Mouse (Mus musculus) A20 (cell line): Measurements from ENCODE around the gene Capn7.

ENCODE experiments used
- DNase-seq: peaks from one replicate; pipeline ENCODE4 v3.0.0-alpha.2; 2011; ENCODE audit warnings: low read depth, low spot score

The Capn7 gene

DNA sequence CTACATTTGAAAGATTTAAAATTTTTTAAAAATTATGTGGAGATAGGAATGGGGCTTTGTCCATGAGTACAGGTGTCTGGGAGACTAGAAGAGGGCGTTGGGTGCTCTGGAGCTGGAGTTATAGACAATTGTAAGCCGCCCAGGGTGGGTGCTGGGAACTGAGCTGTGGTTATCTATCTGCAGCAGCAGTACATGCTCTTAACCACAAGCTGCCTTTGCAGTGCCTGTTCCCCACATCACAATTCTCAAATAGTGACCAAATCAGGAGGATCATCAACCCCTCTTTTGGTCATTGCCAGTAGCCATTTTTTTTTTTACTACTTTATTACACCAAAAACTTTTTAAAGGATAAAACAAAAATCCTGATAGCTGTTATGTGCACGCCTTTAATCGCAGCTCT, 28.2 kb downstream of the Capn7 start:
- no peak for DNase-seq

DNA sequence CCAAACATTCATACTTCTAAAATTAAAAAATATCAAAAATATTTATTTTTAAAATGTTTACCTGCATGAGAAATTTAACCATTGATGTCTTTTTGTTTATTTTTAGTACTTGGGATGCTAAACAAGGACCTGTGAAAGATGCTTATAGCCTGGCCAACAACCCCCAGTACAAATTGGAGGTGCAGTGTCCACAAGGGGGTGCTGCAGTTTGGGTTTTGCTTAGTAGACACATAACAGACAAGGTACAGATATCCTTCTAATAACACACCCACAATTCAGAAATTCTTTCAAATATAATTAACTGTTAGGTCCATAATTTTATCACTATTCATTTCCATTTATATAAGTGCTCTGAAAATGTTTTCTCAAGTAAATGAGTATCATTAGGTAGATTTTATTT, 28.9 kb downstream of the Capn7 start:
- DNase-seq: peak; percentile 76

DNA sequence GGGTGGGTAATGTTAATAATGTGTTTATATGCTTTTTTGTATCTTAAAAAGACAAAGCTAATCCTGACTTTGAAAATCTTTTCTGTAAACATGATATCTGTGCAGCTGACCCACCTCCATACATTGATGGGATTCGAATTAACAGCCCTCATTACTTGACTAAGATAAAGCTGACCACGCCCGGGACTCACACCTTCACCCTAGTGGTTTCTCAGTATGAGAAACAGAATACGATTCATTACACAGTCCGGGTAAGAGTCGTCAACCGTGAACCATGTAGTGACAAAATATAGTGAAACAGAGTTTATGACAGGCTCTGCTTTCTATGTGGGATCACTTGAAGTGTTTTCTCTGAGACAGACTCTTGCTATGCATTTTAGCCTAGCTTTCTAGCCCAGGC, 31.5 kb downstream of the Capn7 start:
- DNase-seq: no peak

DNA sequence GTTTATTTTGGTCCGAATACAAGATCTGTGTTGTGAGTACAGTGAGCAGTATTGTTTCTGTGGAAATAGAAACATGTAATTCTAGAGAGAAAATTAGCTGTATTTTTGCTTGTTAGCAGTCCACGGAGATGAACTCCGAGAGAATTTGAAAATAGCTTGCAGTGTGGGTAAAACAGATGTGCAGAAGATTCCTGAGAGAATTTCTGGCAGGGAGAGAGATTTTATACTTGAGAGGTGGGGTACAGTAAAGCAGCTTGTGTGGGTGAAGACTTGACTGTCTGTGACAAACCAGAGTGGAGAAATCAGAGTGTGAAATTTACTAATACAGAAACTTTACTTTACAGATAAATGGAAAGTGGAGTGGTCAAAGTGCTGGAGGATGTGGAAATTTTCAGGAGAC, 32.9 kb downstream of the Capn7 start:
- no peak for DNase-seq

DNA sequence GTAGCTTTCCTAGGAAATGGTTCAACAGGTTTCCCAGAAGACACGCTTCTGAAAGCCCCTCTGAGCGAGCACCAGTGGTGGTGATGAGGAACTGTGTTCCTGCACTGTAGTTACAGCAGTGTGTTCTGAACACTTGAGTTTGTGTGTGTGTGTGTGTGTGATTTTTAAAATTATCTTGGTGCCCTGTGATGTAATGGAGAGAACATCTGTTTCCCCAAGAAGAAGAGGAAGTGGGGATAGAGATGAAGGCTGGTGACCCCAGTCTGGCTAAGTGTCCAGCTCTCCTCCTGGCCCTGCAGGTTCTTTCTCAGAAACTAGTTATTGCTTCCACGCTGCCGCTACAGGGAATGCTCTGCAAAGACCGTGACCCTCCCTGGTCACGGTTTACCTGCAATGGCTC, 38.0 kb downstream of the Capn7 start:
- DNase-seq: no peak

DNA sequence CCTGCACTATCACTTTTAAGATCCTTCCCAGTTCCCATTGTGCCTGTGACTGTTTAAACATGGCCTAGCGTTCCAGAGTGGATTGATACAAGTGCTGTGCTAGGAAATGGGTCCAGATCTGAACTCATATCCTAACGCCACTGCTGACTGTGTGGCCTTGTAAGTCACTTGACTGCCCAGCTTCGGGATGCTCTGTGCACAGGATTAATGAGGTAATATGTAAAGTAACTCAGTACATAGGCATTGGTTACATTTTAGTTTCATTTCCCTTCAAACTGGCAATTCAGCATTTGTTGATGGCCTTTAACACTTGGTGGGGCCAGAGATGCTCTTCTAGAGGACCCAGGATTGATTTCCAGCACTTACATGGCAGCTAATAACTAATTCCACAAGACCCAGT, 39.9 kb downstream of the Capn7 start:
- DNase-seq: peak; percentile 34

DNA sequence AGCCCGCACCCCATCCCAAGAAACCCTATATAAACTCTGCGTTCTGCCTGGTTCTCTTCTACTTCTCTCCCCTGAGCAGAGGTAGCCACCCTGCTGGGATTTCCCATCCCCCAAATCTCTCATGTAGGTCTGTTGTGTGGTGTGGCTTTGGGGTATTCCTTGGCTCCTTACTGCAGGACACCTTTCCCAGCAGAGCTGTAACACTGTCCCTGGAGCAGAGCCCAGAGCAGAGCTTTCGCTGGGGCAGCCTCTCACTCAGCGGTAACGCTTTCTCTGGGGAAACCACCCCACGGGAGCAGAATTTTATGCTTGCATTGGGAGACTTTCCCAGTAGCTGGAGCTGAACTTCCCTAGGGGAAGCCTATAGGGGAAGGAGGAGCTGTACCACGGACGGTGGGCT, 45.8 kb downstream of the Capn7 start:
- no peak for DNase-seq

DNA sequence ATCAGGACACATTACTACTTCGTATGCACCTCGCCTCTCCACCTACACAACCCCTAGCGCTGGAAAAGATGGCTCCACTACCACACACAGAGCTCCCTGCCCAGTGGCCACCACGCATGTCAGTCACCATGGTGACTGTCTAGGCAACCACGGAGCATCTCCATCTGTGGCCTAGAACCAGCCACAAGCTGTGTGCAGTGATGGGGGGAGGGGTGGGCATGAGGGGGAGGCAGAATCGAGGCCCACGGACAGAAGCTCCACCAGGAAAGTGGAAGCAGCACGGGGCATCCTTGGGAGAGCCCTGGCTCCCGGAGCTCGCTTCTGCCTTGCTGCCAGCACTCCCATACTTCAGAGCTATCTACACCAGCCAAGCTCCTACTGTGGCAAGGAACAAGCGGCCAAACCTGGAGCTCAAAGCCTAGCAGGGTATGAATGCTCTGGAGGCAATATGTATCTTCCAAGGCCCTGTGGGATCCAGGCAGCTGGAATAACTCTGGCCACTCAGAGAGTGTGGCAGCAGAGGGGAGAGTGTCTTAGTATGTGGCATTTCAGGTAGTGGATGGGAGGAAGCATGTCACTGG, 47.1 kb downstream of the Capn7 start:
- no peak for DNase-seq

DNA sequence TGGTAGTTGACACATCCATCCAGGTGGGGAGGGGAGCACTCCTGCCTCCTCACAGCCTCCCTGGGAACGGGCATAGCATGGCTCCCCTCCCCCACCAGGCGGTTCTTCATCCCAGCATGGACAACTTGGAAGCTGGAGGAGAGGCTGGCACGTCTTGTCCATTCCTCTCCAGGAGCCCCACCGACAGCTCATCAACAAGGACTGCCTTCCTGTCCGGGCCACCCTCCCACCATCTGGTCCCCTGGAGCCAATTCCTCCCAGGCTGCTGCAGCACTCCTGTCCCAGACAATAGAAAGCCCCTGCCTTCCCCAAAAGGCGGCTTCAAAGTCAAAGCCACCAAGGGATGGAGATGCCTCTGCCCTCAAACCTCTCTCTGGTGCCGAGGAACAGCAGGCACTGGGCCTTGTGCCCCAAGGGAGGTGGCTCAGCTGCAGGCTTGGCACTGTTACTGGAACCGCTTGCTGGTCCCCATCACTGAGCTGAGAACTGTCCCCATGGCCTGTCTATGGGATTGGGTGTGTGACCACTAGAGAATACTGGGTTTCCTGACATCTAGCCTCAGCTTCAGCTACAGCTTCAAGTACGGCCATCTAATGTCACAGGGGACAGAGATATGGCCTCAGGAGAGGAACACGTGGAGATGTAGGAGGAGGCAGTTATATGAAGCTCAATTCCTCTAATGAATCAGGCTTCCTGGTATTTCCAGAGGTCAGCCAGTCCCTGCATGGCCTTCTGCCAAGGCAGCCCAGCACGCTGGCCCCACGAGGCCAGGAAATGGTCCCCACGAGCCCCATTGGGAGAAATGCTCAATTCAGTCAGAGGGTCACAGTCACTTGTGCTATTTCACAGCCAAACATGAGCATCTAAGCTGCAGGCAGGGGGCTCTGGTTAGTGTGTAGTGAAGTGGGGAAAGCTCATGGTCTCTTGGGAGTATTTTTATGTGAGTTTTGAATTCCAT, 48.2 kb downstream of the Capn7 start:
- DNase-seq: no peak

DNA sequence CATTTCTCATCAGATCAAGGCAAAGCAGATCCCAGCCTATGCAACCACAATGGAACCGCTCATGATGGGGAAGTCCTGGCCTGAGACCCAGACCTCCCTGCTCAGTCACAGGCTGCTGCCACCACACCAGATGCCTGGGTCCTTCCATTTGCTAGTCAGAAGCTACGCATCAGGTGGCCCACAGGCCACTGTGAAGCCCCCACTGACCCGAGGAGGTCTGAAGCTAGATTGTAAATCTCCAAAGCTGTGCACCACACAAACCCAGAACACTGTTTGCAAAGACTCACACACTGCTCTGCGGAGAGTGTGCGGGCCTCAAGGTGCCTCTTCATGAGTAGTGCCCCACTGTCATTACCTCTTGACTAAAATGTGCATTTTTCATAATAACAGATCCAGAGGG, 49.0 kb downstream of the Capn7 start:
- DNase-seq: no peak

DNA sequence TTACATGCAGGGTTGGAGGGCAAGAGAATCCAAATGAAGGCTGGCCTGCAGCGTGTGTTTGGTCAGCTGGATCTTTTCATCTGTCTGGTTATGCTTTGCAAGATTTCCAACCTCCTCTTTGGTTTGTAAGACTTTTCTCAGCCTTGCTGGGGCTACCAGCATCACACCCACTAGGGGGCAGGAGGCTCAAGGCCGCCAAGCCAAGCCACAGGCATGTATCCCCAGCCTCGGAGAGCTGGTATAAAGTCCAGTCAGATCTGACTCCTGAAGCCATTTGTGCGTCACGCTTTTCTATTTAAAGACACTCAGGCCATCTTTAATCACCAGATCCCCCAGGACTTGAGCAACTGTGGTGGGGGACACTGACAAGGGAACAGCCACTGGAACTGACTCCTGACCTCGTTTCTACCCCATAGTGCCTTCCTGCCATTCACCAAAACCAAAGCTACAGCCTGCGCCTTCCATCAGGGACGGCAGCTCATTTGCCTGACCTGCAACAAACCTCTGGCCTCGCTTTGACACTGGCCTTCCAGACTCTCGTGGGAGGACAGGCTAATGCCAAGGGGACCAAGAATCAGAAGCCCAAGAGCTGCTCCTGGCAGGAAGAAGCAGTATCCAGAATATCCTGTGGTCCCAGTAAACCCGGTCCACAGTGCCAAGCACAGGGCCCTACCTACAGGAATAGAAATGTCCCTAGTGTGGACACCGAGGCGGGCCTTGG, 49.7 kb downstream of the Capn7 start:
- peak; percentile 66 for DNase-seq

DNA sequence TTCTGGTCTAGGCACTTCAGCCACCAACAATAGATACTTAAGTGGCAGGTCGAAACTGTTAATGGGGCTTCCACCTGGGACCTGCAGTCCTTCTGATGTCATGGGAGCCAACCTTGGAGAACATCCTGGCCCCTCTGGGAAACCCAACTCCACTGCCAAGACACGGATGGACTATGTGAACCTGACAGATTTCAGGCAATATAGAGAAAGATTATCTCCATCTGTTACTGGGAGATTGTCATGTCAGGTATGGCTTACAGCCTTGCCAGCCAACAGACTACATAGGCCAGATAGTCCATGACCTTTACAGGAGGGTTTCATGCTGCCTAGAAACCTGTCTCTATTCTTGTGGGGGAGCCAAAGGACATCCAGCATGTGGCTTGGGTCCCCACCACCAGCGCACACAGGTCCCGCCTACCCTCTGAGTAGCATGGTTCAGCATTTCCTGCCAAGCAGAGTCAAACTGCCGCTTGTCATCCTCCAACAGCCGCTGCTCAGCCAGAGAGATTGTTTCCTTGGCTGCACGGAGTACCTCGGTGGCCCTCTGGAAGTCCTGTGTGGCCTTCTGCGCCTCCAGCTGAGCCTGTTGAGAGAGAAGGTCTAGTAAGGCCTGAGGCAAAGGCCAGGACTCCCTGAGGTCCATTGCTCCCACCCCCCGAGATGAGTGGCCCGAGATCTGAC, 51.0 kb downstream of the Capn7 start:
- no peak for DNase-seq

DNA sequence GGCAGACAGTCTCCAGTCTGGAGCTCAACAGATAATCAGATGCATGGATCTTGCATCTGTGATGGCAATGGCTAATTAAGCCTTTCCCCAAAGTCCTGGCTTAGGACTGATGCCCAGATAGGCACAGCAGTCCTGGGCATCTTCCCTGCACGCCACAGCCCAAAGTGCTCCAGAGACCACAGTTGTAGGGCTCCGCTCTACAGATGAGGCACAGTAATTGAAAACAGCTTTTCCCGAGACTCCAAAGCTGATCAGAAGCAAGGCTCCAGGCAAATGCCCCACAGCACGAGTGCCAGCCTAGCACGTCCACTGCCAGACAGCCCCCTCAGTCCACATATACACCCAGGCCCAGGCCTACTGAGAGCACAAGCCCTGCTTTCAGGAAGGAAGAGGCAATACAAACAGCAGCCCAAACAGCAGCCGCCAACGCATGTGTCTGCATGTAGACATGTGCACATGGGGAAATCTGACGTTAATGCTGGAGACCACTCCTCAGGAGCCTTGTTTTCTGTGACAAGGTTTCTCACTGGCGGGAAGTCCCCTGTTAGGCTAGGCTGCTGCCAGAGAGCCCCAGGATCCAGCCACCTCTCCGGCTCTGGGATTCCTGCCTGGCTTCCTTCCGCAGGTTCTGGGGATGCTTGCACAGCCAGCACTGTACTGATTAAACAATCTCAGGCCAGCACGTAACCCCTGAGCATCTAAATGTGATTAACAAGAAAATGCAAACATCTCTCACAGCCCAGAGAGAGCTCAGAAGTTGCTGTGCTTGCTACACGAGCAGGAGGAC, 51.8 kb downstream of the Capn7 start:
- DNase-seq: no peak

DNA sequence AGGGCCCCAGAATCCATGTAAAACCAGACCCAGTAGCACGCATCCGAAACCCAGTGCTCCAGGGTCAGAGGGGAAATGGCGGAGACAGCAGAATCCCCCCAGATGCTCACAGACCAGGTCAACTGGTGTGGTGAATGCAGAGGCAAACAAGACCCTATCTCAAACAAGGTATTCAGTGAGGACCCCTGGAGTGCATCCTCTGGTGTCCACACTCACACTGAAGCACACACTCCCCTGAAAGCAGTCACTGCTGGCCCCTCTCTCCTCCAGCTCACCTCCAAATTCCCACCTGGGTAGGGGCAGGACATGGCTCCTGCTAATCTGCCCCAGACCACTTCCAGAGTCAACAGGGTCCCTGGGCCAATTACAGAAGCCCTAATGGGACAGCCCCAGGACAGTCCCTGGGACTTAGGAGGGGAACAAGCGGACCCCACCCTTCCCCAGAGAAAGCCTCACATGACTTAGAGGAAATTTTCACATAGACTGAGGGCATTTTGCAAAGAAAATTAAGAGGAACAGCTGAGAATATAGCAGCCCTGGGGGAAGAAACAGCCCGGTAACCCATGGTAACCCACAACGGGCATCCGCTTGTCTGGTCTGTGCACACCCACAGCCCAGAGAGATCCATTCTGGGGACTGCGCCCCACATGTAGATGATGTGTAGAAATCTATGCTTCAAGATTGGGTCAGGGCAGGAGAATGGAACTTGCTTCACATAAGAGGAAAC, 53.1 kb downstream of the Capn7 start:
- no peak for DNase-seq

DNA sequence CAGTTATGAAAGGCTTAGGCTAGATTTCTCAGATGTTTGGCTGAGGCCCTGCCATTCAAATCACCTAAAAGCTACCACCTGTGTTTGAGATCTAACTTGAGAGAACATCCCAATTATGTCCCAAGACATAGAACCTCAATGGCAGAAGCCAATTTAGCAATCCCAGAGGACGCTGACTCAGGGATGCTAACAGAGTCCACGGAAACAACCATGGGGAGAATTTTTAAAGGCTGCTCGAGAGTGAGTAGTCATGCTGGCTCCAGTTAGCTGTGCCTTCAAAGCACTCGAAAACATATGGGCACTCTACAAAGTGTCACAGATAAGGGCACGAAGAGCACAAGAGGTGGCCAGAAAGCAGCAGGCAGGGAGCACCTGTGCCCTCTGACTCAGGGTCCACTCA, 55.9 kb downstream of the Capn7 start:
- no peak for DNase-seq

DNA sequence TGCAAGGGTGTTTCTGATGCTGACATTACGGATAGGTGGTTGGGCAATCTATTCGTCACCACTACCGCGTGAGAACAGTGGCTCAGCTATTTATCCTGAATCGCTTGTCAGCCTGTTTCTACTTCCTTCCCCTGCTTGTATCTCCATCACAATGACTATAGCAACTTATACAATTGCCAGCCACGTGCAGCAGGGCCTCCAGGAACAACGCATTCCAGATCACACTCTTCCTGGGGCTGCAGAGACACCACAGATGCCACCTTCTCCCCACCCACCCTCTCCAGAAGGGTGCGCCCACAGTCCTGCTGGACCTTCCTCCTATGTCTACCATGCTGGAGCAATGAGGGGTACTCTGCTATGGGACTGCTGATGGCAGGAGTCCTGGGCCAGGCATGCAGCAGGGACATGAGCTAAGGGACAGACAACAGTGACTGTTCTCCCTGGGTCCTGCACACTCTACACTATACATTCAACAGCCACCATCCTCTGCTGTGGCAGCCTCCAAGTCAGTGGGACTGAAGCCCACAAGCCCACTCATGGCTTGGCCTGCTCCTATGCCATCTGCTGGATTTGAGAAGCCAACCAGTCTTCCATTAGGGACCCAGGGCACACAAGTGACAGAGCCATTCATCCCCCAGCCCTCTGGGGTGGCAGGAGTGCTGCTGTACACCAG, 56.6 kb downstream of the Capn7 start:
- DNase-seq: no peak

DNA sequence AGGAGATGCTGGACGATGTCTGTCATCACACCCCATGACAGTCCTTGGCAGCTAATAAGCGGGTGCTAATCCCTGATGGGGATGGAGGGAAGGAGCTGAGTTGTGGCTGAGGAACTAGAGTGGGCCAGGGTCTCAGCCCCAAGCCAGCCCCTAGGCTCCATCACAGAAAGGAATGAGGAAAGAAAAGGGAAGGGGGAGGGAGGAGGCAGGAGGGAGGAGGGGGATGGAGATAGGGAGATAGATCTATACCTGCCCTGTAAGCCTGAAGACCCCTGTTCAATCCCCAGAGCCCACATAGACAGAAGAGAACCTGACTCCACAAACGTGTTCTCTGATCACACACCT, 57.1 kb downstream of the Capn7 start:
- no peak for DNase-seq

DNA sequence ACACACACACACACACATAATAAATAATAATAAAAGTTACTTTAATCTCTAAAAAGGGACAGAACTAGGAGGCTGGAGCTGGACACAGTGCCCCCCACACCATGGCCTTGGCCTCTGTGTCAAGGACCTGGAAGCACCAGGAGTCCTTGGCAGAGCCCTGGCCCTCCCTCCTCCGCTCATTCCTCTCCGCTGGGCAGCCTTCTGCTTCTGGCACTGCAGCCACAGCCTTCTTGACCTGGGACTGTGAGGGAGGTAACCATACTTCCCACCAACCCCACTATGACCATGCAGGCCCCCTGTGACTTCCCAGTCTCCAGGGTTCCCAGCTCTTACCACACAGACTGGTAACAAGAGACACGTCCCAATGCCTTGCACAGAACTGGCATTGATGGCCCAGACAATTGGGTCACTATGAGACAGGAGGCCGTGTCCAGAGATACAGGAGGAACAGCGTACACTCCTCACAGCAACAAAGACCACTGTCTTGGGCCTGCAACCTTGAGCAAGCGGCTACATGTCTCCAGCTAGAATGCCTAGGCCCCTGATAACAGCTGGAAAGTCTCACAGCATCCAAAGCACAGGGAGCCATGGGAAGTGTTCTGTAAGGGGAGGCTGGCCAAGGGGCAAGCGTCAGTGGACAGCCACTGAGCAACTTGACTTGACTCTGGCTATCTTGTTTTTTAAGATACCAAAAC, 57.6 kb downstream of the Capn7 start:
- DNase-seq: no peak

DNA sequence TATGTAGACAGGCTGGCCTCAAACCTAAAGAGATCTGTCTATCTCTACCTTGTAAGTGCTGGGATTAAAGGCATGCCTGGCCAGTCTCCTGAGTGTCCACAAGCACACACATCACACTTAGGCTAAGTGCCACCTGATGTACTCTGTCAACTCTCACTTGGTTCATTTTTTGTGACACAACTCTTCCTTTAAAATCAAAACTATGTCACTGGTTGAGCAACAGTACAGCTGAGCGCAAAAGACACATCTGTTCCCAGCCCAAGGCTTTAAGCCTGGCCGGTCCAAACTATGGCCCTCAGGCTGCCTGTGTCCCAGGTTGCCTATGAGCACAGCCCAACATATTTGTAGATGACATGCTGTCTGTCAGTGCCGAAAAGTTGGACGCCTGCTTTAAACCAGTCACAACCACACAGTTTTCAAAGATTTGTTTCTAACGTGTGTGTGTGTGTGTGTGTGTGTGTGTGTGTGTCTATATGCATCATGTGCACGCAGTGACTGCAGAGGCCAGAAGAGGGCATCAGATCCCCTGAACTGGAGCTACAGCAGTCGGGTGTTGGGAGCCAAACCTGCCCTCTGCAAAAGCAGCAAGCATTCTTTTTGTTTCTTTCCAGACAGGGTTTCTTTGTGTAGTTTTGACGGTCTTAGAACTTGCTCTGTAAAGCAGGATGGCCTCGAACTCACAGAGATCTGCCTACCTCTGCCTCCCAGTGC, 58.5 kb downstream of the Capn7 start:
- DNase-seq: peak; percentile 60
